Mouse (Mus musculus) left cerebral cortex, postnatal 25 days (tissue): Measurements from ENCODE around the gene Pdgfb. TPM values are rescaled to one million over a fixed set of nuclear protein-coding genes. Genes with fewer than 3 reads are reported as not detected.

Source experiments
- microRNA-seq, 2 experiments: library from miRNA; unstranded; fragments of <30 nt; microRNA quantifications; one replicate each; pipeline ENCODE4 v1.2.0; 2022
- total RNA-seq, 2 experiments: library from RNA; stranded (reverse); gene quantifications; 2 replicates each; pipeline ENCODE4 v1.2.3; 2021

Pdgfb gene
- total RNA-seq, 2 experiments from 2014 or later = 34.0 to 36.7 TPM

Small RNAs within 50 kb of the gene (microRNA-seq; reads per million reads assigned to microRNA genes)
- gene Mir7213 = 0.34 to 1.2 reads per million in 2 experiments

Other genes with a start within 250 kb of the Pdgfb start
- 10 to 100 TPM; 46.7 to 54.9 TPM for gene Dnal4, start 237.1 kb downstream of the Pdgfb start, total RNA-seq
- gene Nptxr, start 210.2 kb downstream of the Pdgfb start, total RNA-seq = 100 to 1,000 TPM; 898 to 921 TPM
- gene Npcd, start 180.7 kb downstream of the Pdgfb start, total RNA-seq = 10 to 100 TPM; 11.1 to 20.1 TPM
- 100 to 1,000 TPM; 445 to 462 TPM for gene Cbx6, start 180.3 kb downstream of the Pdgfb start, total RNA-seq
- gene Apobec3, start 123.3 kb downstream of the Pdgfb start, total RNA-seq = 1 to 10 TPM; 3.7 to 4.0 TPM
- 10 to 100 TPM; 27.1 to 29.5 TPM for gene Cbx7, start 43.9 kb downstream of the Pdgfb start, total RNA-seq
- gene Syngr1, start 76.4 kb upstream of the Pdgfb start, total RNA-seq = 100 to 1,000 TPM; 463 to 509 TPM
- gene Rpl3, start 76.9 kb upstream of the Pdgfb start, total RNA-seq = 100 to 1,000 TPM; 457 to 461 TPM
- 10 to 100 TPM; 22.3 to 28.6 TPM for gene Tab1, start 118.2 kb upstream of the Pdgfb start, total RNA-seq
- 100 to 1,000 TPM; 119 to 121 TPM for gene Mgat3, start 158.7 kb upstream of the Pdgfb start, total RNA-seq
- 10 to 100 TPM; 32.4 to 35.5 TPM for gene Mief1, start 219.0 kb upstream of the Pdgfb start, total RNA-seq
- 1 to 10 TPM; 8.8 to 10.0 TPM for gene AC140267.1, start 220.9 kb upstream of the Pdgfb start, total RNA-seq
- gene Atf4, start 240.2 kb upstream of the Pdgfb start, total RNA-seq = 100 to 1,000 TPM; 104 to 111 TPM
- gene Rps19bp1, start 249.3 kb upstream of the Pdgfb start, total RNA-seq = 10 to 100 TPM; 38.8 to 41.4 TPM